Mouse (Mus musculus) cerebellum, postnatal 10 days (tissue): ENCODE results near the gene Clcn2.
"Not testable (repeated sequence)": the region's sequence is repeated elsewhere in the genome, so short reads cannot be mapped to it uniquely, and the experiment has no call there.

Experiments used
- DNase-seq, 2 experiments: peaks; one replicate each; pipeline ENCODE4 v3.0.0; 2021; ENCODE audit warnings: mixed read lengths in 2 of 2

Gene Clcn2

GRCm38 (mm10) chr16:20700036-20700435, 17.5 kb downstream of the Clcn2 start:
- peak; percentile 60 to 68 for DNase-seq

- no peak for DNase-seq
Measured at GRCm38 (mm10) chr16:20699266-20699665, 18.3 kb downstream of the Clcn2 start.

GRCm38 (mm10) chr16:20695622-20696323, 21.8 kb downstream of the Clcn2 start:
- peak; percentile 96 for DNase-seq

GRCm38 (mm10) chr16:20694781-20695180, 22.8 kb downstream of the Clcn2 start:
- peak; percentile 83 to 88 for DNase-seq

- peak; percentile 98 to 99 for DNase-seq
Measured at GRCm38 (mm10) chr16:20693111-20693701, 24.3 kb downstream of the Clcn2 start, which contains the start of gene Fam131a. Gene Fam131a (plus strand): TSS chr16:20693241.

- peak; percentile 39 to 42 for DNase-seq
Measured at GRCm38 (mm10) chr16:20692241-20692965, 25.1 kb downstream of the Clcn2 start.

GRCm38 (mm10) chr16:20691617-20692016, 25.9 kb downstream of the Clcn2 start:
- no peak for DNase-seq

GRCm38 (mm10) chr16:20690774-20691173, 26.8 kb downstream of the Clcn2 start:
- DNase-seq, result no peak

GRCm38 (mm10) chr16:20677974-20678675, 39.4 kb downstream of the Clcn2 start:
- DNase-seq, result peak; percentile 68 to 82

- no peak for DNase-seq
Measured at GRCm38 (mm10) chr16:20677380-20677779, 40.2 kb downstream of the Clcn2 start.

- DNase-seq, result no peak
Measured at GRCm38 (mm10) chr16:20676702-20677101, 40.8 kb downstream of the Clcn2 start.

- DNase-seq, result no peak
Measured at GRCm38 (mm10) chr16:20675213-20675612, 42.3 kb downstream of the Clcn2 start.

- peak; percentile 21 to 25 for DNase-seq
Measured at GRCm38 (mm10) chr16:20673706-20674303, 43.7 kb downstream of the Clcn2 start.

- peak; percentile 79 to 80 for DNase-seq
Measured at GRCm38 (mm10) chr16:20672965-20673705, 44.4 kb downstream of the Clcn2 start.

- DNase-seq, result peak; percentile 98 to 99
Measured at GRCm38 (mm10) chr16:20672500-20672902, 45.0 kb downstream of the Clcn2 start.

GRCm38 (mm10) chr16:20671886-20672285, 45.7 kb downstream of the Clcn2 start:
- DNase-seq, result peak in 1 of 2 experiments; percentile 25

- no peak for DNase-seq
Measured at GRCm38 (mm10) chr16:20670291-20670690, 47.3 kb downstream of the Clcn2 start.

- not testable (repeated sequence) for DNase-seq
Measured at GRCm38 (mm10) chr16:20668013-20668412, 49.5 kb downstream of the Clcn2 start, which contains the start of gene Eif4g1. Gene Eif4g1 (plus strand): TSS chr16:20668313.

GRCm38 (mm10) chr16:20657661-20658060, 59.9 kb downstream of the Clcn2 start:
- DNase-seq, result no peak

GRCm38 (mm10) chr16:20653315-20653714, 64.2 kb downstream of the Clcn2 start:
- DNase-seq, result no peak
